Mouse (Mus musculus) heart, embryonic 13.5 days (tissue): Measurements from ENCODE around the gene Ndufb4. TPM values are rescaled to one million over a fixed set of nuclear protein-coding genes. Genes with fewer than 3 reads are reported as not detected.

Experiments
- ATAC-seq: fragments of 200-750 bp; cut with Nextera tagmentation; 2 replicates; pipeline ENCODE4 v1.8.0; 2017; ENCODE audit warnings: moderate TSS enrichment; ENCODE audit not compliant: insufficient number of reproducible peaks, low FRiP score, low TSS enrichment; ENCODE audit errors: extremely low read depth
- H3K27ac ChIP-seq: fragments of 300-500 bp; sonication (generic); replicated peaks from 2 replicates; pipeline ENCODE4 v1.5.1; 2015; ENCODE audit warnings: moderate library complexity, mild to moderate bottlenecking, inconsistent platforms
- H3K27me3 ChIP-seq: fragments of 300-500 bp; sonication (generic); replicated peaks from 2 replicates; pipeline ENCODE4 v1.6.1; 2015; ENCODE audit warnings: mild to moderate bottlenecking, inconsistent platforms
- H3K36me3 ChIP-seq: fragments of 300-500 bp; sonication (generic); 2 replicates; pipeline ENCODE4 v1.6.1; 2015; ENCODE audit warnings: mild to moderate bottlenecking, inconsistent platforms
- H3K4me1 ChIP-seq: fragments of 300-500 bp; sonication (generic); 2 replicates; pipeline ENCODE4 v1.6.1; 2015; ENCODE audit warnings: inconsistent platforms
- H3K4me2 ChIP-seq: fragments of 300-500 bp; sonication (generic); 2 replicates; pipeline ENCODE4 v1.6.1; 2015; ENCODE audit warnings: inconsistent platforms, mild to moderate bottlenecking, moderate library complexity
- H3K4me3 ChIP-seq: fragments of 300-500 bp; sonication (generic); 2 replicates; pipeline ENCODE4 v1.5.1; 2015; ENCODE audit warnings: moderate library complexity, mild to moderate bottlenecking, inconsistent platforms
- H3K9ac ChIP-seq: fragments of 300-500 bp; sonication (generic); 2 replicates; pipeline ENCODE4 v1.6.1; 2015; ENCODE audit warnings: inconsistent platforms, mild to moderate bottlenecking, moderate library complexity
- H3K9me3 ChIP-seq: fragments of 300-500 bp; sonication (generic); 2 replicates; pipeline ENCODE4 v1.6.1; 2016; ENCODE audit warnings: inconsistent platforms
- WGBS: fragments of 180-500 bp; shearing (Covaris S2); methylation state at CpG from one replicate; pipeline ENCODE4 v1.1.7; 2015; ENCODE audit warnings: mixed read lengths; 5-methylcytosine and 5-hydroxymethylcytosine counted together
- polyA plus RNA-seq: library from polyadenylated mRNA; unstranded; fragments of >200 nt; fragmentation: Nextera tagmentation; extraction: Ambion mirVana; gene quantifications from 2 replicates; pipeline ENCODE4 v1.2.1, GENCODE M21; 2015

Ndufb4 gene
- polyA plus RNA-seq, 1 experiment from 2014 or later: 69.4 TPM

DNA sequence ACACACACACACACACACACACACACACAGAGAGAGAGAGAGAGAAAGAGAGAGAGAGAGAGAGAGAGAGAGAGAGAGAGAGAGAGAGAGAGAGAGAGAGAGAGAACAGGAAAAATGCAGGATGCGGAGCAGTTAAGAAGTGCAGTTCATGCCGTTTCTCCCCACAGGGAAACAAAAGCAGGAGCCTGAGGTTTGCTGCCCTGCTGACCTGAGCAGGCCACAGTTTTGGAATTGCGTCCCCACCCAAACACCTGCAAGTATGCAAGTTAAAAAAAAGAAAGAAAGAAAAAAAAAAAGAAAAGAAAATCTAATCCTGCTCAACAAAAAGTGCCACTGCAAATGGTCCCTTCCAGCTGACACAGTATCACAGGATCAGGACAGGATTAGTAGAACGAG is 22.4 kb upstream of the Ndufb4 start:
- no peak for ATAC-seq
- peak overlapping the region; percentile 47; the same call in 1 of the 2 replicates for H3K9ac ChIP-seq
- H3K4me2 ChIP-seq: peak overlapping the region; percentile 54
- WGBS: 59% methylated on average over 4 of the region's 4 CpGs
- no peaks in the 10 kb centered on the region for H3K36me3 ChIP-seq
- no peaks in the 10 kb centered on the region for H3K27me3 ChIP-seq
- H3K9me3 ChIP-seq: no peaks in the 10 kb centered on the region
- H3K4me1 ChIP-seq: no peaks in the 10 kb centered on the region
- no peak overlapping the region for H3K27ac ChIP-seq
- no peak overlapping the region for H3K4me3 ChIP-seq

DNA sequence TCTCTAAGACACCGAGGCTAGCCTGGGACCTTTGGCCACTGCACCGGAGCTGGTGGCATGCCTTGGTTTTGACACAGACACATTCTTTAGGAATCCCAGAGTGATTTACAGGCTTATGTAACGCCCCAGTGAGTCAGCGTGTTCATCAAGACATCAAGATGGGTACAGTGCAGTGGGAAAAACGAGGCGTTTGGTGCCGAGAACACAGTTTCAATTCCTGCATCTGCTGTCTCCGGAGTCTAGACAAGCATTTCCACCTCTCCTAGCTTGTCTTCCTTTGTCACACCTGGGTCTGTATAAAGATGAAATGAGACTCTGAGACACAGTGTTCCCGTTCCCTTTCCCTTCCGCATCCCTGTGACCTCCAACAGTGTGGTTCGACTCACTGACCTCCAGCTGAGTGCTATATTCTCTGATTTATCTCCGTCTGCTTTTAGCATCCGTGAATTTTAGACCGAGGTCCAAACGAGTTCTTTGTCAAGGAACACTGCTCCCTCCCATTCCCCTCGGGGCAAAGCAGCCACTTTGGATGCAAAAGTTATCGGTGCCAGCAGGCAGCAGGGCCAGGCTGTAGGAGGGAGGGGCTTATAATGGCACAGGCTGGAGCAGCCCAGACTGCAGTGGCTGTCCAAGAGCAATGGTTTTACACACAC is 21.9 kb upstream of the Ndufb4 start:
- no peaks in the 10 kb centered on the region for H3K36me3 ChIP-seq
- peak overlapping the region; percentile 54 for H3K4me2 ChIP-seq
- H3K9ac ChIP-seq: peak overlapping the region; percentile 47; the same call in 1 of the 2 replicates
- no peak overlapping the region for H3K27ac ChIP-seq
- no peak for ATAC-seq
- H3K9me3 ChIP-seq: no peaks in the 10 kb centered on the region
- WGBS: 54% methylated on average over 17 of the region's 17 CpGs
- H3K4me3 ChIP-seq: peak overlapping the region; percentile 11; the same call in 1 of the 2 replicates
- no peaks in the 10 kb centered on the region for H3K27me3 ChIP-seq
- no peaks in the 10 kb centered on the region for H3K4me1 ChIP-seq

DNA sequence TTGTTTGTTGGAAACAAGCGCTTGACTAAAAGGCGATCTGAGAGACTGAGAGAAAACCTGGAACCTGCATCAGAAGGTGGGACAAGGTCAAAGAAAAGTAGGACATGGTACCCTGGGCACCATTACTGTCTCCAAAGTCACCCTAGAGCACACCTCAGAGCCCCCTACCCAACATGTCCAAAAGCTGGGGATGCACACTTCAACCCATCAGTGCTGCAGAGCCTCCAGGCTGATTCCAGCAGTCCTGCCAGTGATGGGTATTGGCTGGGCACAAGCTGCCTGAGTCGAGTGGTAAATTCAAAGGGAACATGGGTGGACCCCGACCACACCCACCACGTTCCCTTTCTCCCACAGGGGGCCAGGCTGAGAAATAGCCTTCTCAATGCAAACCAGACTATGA is 21.1 kb upstream of the Ndufb4 start:
- 86% methylated on average over 5 of the region's 5 CpGs for WGBS
- no peaks in the 10 kb centered on the region for H3K36me3 ChIP-seq

DNA sequence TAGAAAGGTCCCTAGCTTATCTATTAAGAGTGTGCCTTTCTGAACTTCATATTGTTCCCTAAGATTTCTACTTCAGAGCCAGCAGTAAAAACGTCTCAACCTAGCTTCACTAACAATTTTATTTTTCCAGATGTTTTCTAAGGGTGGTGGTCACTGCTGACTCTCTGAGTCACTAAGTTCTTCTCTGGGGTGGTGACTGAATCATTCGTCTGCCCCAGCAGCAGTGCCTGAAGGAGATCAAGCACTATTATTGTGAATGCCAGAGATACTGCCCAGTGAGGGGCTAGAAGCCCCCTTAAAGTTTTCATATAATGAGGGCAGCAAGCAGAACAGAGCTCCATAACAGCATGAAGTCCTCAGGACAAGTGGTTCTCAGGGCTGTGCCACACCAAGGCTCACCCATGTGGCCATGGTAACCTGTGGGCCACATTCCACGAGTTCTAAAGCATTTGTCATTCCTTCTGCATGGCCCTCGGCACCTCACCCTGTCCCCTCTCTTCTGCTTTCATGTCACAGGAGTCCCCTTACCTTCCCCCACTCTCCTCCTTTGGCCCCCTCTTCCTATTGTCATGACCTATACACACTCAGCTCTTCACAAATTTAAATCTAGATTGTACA is 16.5 kb upstream of the Ndufb4 start:
- H3K36me3 ChIP-seq: no peaks in the 10 kb centered on the region
- no peak for ATAC-seq
- 24% methylated on average over 4 of the region's 4 CpGs for WGBS
- no peaks in the 10 kb centered on the region for H3K27me3 ChIP-seq
- no peak overlapping the region for H3K27ac ChIP-seq
- peaks cover under 1% of the 10 kb centered on the region; the same call in 1 of the 2 replicates for H3K4me1 ChIP-seq
- no peak overlapping the region for H3K4me3 ChIP-seq
- no peak overlapping the region for H3K9ac ChIP-seq
- H3K4me2 ChIP-seq: no peak overlapping the region
- 0 out of 2 replicates have a peak, but pooled peaks cover 6% of the 10 kb centered on the region for H3K9me3 ChIP-seq

More for the DNA sequence above, 21.1 kb upstream of the Ndufb4 start:
- ATAC-seq: no peak
- Histone ChIP-seq H3K9me3 (no peaks in the 10 kb centered on the region), H3K27me3 (no peaks in the 10 kb centered on the region), H3K4me2 (no peak overlapping the region), H3K27ac (no peak overlapping the region), H3K9ac (no peak overlapping the region), H3K4me1 (no peaks in the 10 kb centered on the region; the same call in 1 of the 2 replicates), H3K4me3 (no peak overlapping the region)

DNA sequence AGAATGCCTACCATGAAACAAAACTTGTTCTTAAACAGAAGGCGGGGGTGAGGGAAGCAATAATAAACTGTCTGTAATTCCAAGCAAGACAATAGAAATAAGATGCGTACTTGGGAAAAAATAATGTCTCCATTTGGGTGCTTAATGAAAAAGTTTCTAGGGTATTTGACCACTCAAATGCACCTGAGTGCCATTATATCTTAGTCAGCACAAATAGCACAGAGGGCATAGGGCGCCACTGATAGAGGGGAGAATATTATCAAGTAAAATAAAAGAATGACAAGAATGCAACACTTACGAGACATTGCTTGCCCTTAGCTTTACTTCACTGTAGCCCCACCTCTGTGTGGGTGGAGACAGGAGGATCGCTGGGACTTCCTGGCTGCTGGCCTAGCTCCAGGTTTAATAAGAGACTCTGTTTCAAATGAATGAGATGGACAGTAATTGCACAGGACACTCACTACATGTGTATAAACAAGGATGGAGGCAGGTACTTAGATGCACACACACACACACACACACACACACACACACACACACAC is 11.2 kb upstream of the Ndufb4 start:
- Histone ChIP-seq H3K4me1 (0 out of 2 replicates have a peak, but pooled peaks cover 6% of the 10 kb centered on the region), H3K27ac (no peak overlapping the region), H3K4me3 (no peak overlapping the region), H3K4me2 (no peak overlapping the region), H3K36me3 (no peaks in the 10 kb centered on the region), H3K27me3 (no peaks in the 10 kb centered on the region), H3K9me3 (0 out of 2 replicates have a peak, but pooled peaks cover 6% of the 10 kb centered on the region), H3K9ac (no peak overlapping the region)
- 55% methylated on average over 5 of the region's 5 CpGs for WGBS
- no peak for ATAC-seq

DNA sequence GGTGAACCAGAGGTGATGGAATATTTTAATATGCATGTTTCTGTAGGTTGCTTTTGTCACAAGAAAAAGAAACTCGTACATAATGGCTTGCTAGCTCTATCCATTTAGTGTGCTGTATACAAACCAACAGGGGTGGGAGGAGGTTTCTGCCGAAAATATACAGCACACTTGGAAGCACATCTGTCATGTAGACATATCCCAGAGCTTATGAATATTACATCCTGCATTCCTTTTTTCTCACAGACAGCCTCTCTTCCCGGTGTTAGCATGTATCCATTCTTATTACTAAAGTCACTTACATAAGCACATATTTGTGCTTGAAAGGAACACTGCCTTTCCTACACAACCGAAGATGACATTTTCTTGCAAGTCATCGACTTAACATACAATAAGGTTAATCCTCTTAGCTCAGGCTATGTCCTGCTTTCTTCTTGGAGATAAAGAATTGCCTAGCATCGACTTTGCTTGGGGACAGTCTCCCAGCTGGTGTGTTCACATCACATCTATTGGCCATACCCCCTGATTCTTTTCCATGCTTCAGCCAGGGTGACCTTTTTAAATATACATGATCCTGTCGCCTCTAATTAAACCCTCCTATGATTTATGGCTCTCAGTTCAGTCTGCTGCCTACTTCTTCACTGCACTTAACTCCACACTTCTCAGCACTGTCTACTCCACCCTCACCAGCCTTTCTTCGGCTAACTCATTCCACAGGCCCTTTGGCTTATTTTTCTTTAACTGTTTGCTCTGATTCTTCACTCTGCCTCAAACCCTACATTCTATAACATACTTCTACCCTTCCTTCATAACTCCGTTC is 9.6 kb upstream of the Ndufb4 start:
- 0 out of 2 replicates have a peak, but pooled peaks cover 6% of the 10 kb centered on the region for H3K9me3 ChIP-seq
- H3K4me1 ChIP-seq: 0 out of 2 replicates have a peak, but pooled peaks cover 6% of the 10 kb centered on the region
- no peak overlapping the region for H3K4me2 ChIP-seq
- no peak overlapping the region for H3K4me3 ChIP-seq
- no peaks in the 10 kb centered on the region for H3K36me3 ChIP-seq
- no peaks in the 10 kb centered on the region for H3K27me3 ChIP-seq
- H3K9ac ChIP-seq: no peak overlapping the region
- ATAC-seq: no peak
- 65% methylated on average over 9 of the region's 9 CpGs for WGBS
- no peak overlapping the region for H3K27ac ChIP-seq

DNA sequence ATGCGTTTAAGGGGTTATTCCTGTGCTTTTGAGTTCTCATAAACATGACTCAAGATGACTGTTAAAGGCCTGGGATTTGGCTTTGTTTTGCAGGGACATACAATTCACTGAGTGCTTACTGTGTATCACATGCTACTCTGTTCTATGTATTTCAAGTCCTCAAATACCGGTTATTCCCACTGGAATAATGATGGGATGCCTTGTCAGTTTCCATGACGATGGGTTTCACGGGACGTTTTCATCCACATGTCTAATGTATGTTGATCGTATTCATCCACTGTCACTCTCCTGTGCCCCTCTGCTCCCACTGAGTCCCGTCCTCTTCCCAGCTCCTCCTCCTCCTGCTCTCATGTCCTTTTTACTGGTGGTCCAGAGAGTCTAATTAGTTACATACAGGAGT is 2.5 kb upstream of the Ndufb4 start:
- Histone ChIP-seq H3K36me3 (peaks cover 3% of the 10 kb centered on the region; the same call in 1 of the 2 replicates), H3K9me3 (no peaks in the 10 kb centered on the region), H3K9ac (no peak overlapping the region), H3K4me3 (no peak overlapping the region), H3K4me1 (peaks cover 36% of the 10 kb centered on the region), H3K27me3 (no peaks in the 10 kb centered on the region), H3K4me2 (no peak overlapping the region), H3K27ac (no peak overlapping the region)
- WGBS: 84% methylated on average over 7 of the region's 7 CpGs
- ATAC-seq: no peak

DNA sequence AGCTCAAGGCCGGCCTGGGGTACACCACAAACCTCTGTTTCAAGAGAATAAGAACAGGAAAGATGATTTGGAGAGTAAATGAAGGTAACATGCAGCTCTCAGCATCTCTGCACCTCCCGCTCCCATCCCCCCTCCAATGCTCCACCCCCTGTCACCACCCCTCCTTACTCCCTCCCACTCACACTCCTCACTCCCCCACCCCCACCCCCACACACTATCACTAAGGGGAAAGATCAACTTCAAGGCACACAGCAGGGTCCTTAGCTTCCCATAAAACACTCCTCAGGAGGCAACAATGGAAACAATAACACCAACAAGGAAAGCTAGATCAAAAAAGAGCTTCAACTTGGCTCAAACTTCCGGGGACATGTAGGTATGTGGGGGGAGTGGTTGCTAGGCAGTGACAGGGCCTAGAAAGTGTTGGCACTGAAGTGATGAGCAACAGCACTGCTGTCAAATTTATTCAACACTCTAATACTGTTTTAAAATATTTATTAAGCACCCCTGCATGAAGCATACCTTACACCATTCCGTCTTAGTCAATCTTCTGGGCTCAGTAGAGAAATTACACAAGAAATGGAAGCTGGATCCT is 1.6 kb upstream of the Ndufb4 start:
- no peak overlapping the region for H3K4me2 ChIP-seq
- H3K4me1 ChIP-seq: peaks cover 45% of the 10 kb centered on the region
- H3K27ac ChIP-seq: no peak overlapping the region
- no peaks in the 10 kb centered on the region for H3K9me3 ChIP-seq
- no peak overlapping the region for H3K9ac ChIP-seq
- H3K36me3 ChIP-seq: peaks cover 11% of the 10 kb centered on the region
- ATAC-seq: no peak
- no peak overlapping the region for H3K4me3 ChIP-seq
- H3K27me3 ChIP-seq: no peaks in the 10 kb centered on the region
- 19% methylated on average over 4 of the region's 4 CpGs for WGBS

DNA sequence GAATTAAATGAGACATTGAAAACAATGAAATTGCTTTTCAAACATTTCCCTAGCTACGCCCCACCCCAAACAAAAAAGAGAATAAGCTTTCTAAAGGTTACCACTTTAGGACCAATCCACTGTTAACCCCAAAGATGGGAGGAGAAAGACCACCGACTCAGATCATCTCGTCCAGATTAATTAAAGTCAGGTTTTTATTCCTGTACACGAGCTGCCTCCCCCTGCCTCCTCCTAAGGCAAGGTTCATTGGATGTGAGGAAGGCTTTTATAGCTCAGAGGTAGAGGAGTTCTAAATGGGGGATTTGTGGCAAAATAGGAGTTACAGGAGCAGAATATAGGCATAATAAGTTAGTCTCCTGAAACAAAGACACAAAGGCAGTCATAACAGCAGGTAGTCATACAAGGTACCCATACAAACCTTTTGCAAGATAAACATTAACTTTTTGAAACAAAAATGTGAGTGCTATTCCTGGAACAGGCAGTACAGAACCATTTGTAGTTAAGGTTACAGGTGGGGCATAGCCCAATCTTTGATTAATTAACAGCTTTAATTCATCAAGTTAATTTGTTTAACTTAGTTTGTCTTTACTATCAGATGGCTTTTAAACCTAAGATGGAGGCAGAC is 690 bp upstream of the Ndufb4 start:
- Histone ChIP-seq H3K36me3 (peaks cover 17% of the 10 kb centered on the region), H3K4me2 (peak overlapping the region; percentile 65), H3K4me1 (peaks cover 45% of the 10 kb centered on the region), H3K4me3 (peak overlapping the region; percentile 74; the same call in 1 of the 2 replicates), H3K9me3 (no peaks in the 10 kb centered on the region), H3K9ac (no peak overlapping the region), H3K27ac (peak overlapping the region; percentile 86), H3K27me3 (no peaks in the 10 kb centered on the region)
- no peak for ATAC-seq
- 60% methylated on average over 4 of the region's 4 CpGs for WGBS

DNA sequence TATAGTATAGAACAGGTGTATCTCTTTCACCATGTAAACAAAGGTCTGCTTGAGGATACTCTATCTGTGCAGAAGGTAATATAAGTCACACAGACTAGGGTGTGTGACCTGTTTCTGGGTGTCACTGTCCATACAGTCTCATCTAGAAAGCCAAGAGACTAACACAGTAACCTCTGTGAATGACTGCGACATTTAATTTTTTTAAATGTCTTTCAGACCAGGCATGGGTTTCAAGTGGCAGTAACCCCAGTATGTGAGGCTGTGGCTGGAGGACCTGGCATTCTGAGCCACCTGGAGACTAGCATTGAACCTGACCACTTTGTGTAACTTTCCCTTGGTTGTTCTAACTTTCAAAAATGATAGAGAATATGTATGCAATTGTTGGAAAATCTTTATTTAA is 1.2 kb downstream of the Ndufb4 start:
- H3K4me2 ChIP-seq: peak overlapping the region; percentile 79
- peak overlapping the region; percentile 74 for H3K4me3 ChIP-seq
- H3K27ac ChIP-seq: no peak overlapping the region; the same call in 1 of the 2 replicates
- ATAC-seq: no peak
- peaks cover 45% of the 10 kb centered on the region for H3K4me1 ChIP-seq
- WGBS: 71% methylated on average over 1 of the region's 1 CpGs
- no peaks in the 10 kb centered on the region for H3K9me3 ChIP-seq
- H3K9ac ChIP-seq: peak overlapping the region; percentile 92
- H3K36me3 ChIP-seq: peaks cover 24% of the 10 kb centered on the region
- no peaks in the 10 kb centered on the region for H3K27me3 ChIP-seq
